Mouse (Mus musculus) stomach, postnatal 0 days (tissue): ENCODE measurements around the gene Prox2.

Experiments used
- CTCF ChIP-seq: IDR thresholded peaks from 2 replicates; pipeline ENCODE4 v1.5.1; 2016; ENCODE audit warnings: antibody characterized with exemption, low read depth, mild to moderate bottlenecking, moderate library complexity
- EP300 ChIP-seq: optimal IDR thresholded peaks from 2 replicates; pipeline ENCODE3; 2016; ENCODE audit warnings: antibody characterized with exemption

DNA sequence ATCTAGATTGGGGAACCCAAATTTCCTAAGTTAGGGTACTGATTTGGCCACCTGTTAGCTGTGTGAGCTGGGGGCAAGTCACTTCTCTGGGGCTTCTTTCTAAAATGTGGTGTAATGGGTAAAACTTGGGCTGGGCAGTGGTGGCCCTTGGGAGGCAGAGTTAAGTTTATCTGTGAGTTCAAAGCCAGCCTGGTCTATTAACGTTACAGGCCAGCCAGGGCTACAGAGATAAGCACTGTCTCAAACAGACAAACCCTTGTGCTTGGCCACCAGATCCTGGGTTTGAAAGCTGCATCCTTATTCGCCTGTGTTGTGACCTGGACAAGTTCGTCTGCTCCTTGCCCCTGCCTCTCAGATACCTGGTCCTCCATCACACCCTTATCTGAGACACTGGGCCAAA is 19.4 kb downstream of the Prox2 start:
- no peak for TF ChIP-seq CTCF
- no peak for TF ChIP-seq EP300
